Mouse (Mus musculus): ENCODE results near the gene Pou2f1. TPM values are rescaled to one million over a fixed set of nuclear protein-coding genes. Genes with fewer than 3 reads are reported as not detected.
A peak's percentile ranks its signal among the peaks of the same experiment; 100 is the strongest.

Gene Pou2f1
- polyA plus RNA-seq, 1 experiment from 2014 or later = 10.7 TPM

DNA sequence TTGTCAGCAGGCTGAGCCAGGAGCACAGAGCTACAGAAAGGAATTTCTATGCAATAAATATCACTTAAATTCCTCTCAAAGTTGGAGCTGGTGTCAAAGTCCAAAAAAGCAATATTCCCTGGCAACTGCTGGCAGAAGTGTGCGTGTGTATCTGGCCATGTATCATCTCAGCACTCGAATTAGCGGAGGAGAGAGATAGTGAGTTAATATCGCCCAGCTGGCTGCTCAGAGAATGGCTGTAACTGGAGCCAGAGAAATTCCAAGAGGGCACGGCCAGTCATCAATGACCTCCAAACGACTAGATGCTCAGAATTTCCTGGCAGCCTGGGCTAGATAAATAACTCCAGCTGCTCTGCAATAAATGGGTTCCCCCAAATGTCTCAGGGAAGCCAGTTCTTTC is 166.0 kb downstream of the Pou2f1 start:
- no peaks in the 10 kb centered on the region for H3K9me3 ChIP-seq (replicated peaks)
- H3K4me3 ChIP-seq (replicated peaks) = no peak overlapping the region
- no peaks in the 10 kb centered on the region for H3K36me3 ChIP-seq
- no peak overlapping the region for H3K27ac ChIP-seq (replicated peaks)
- peaks cover 37% of the 10 kb centered on the region for H3K4me1 ChIP-seq
- WGBS = 13% methylated on average over 6 of the region's 6 CpGs
- H3K27me3 ChIP-seq = peaks cover 52% of the 10 kb centered on the region
- H3K9ac ChIP-seq = no peak overlapping the region
- H3K4me2 ChIP-seq (replicated peaks) = no peak overlapping the region
- ATAC-seq (ENCODE audit: insufficient number of reproducible peaks, low FRiP score, low TSS enrichment, low read depth) = no peak

- Histone ChIP-seq H3K27ac (replicated peaks) (no peak overlapping the region), H3K27me3 (peaks cover 34% of the 10 kb centered on the region), H3K4me1 (peaks cover 29% of the 10 kb centered on the region), H3K9ac (no peak overlapping the region), H3K9me3 (replicated peaks) (no peaks in the 10 kb centered on the region), H3K36me3 (no peaks in the 10 kb centered on the region), H3K4me3 (replicated peaks) (peak overlapping the region; percentile 12; the same call in 1 of the 2 replicates), H3K4me2 (replicated peaks) (peak overlapping the region; percentile 29)
- WGBS = 21% methylated on average over 12 of the region's 12 CpGs
- ATAC-seq (ENCODE audit: insufficient number of reproducible peaks, low FRiP score, low TSS enrichment, low read depth) = no peak
Measured at GRCm38 (mm10) chr1:165834633-165834975, 167.9 kb downstream of the Pou2f1 start.

DNA sequence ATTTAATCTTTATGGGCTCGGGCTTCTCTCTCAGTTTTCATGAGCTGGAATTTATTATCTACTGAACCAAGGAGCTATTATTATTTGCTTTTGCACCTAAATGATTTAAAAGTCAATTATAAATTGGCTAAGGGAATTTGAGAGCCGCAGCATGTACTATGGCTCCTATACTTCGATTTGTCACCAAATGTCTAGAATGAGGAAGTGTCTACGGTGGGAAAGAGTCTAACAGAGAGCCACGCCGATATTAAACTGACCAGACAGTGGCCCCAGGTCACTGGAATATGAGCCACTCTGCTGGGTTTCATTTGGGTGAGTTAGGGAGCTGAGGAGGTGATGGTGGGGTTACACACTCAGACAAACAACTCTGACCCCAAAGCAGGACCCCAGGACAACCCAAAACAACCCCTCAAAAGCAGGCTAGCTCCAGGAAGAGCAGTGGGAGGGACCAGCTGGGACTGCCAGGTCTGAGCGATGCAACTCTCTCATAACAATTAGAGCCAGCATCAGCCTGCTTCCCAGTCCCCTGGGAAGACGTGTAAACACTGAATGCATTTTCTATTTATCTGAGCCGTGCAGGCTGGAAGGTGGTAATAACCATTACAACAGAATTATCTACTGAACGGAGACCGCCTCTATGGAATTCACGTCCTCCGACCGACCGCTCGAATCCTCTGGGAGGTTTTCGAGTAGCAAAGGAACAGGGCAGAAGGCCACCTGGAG is 168.4 kb downstream of the Pou2f1 start:
- 20% methylated on average over 17 of the region's 17 CpGs for WGBS
- Histone ChIP-seq H3K4me2 (replicated peaks) (peak overlapping the region; percentile 29), H3K4me1 (peaks cover 29% of the 10 kb centered on the region), H3K27ac (replicated peaks) (no peak overlapping the region), H3K9ac (no peak overlapping the region), H3K27me3 (peaks cover 28% of the 10 kb centered on the region), H3K4me3 (replicated peaks) (peak overlapping the region; percentile 12; the same call in 1 of the 2 replicates), H3K9me3 (replicated peaks) (no peaks in the 10 kb centered on the region), H3K36me3 (no peaks in the 10 kb centered on the region)
- ATAC-seq (ENCODE audit: insufficient number of reproducible peaks, low FRiP score, low TSS enrichment, low read depth) = peak; percentile 64; the same call in 1 of the 2 replicates

GRCm38 (mm10) chr1:165833244-165833643 is 169.2 kb downstream of the Pou2f1 start:
- 36% methylated on average over 4 of the region's 4 CpGs for WGBS
- no peak for ATAC-seq (ENCODE audit: insufficient number of reproducible peaks, low FRiP score, low TSS enrichment, low read depth)

GRCm38 (mm10) chr1:165829890-165830289 is 172.6 kb downstream of the Pou2f1 start:
- H3K4me2 ChIP-seq (replicated peaks) = no peak overlapping the region
- 0 out of 2 replicates have a peak, but pooled peaks cover 8% of the 10 kb centered on the region for H3K4me1 ChIP-seq
- ATAC-seq (ENCODE audit: insufficient number of reproducible peaks, low FRiP score, low TSS enrichment, low read depth) = no peak
- no peak overlapping the region for H3K27ac ChIP-seq (replicated peaks)
- H3K4me3 ChIP-seq (replicated peaks) = no peak overlapping the region
- no peaks in the 10 kb centered on the region for H3K9me3 ChIP-seq (replicated peaks)
- 83% methylated on average over 5 of the region's 5 CpGs for WGBS
- H3K36me3 ChIP-seq = no peaks in the 10 kb centered on the region
- no peak overlapping the region for H3K9ac ChIP-seq
- peaks cover 11% of the 10 kb centered on the region; the same call in 1 of the 2 replicates for H3K27me3 ChIP-seq

More at GRCm38 (mm10) chr1:165833244-165833643, 169.2 kb downstream of the Pou2f1 start:
- H3K27ac ChIP-seq (replicated peaks) = no peak overlapping the region
- H3K36me3 ChIP-seq = no peaks in the 10 kb centered on the region
- no peak overlapping the region for H3K9ac ChIP-seq
- H3K4me1 ChIP-seq = peaks cover 29% of the 10 kb centered on the region
- no peak overlapping the region for H3K4me2 ChIP-seq (replicated peaks)
- H3K27me3 ChIP-seq = peaks cover 25% of the 10 kb centered on the region
- no peaks in the 10 kb centered on the region for H3K9me3 ChIP-seq (replicated peaks)
- H3K4me3 ChIP-seq (replicated peaks) = no peak overlapping the region

- WGBS = 89% methylated on average over 6 of the region's 6 CpGs
- Histone ChIP-seq H3K4me1 (no peaks in the 10 kb centered on the region), H3K9ac (no peak overlapping the region), H3K4me2 (replicated peaks) (no peak overlapping the region), H3K36me3 (no peaks in the 10 kb centered on the region), H3K27ac (replicated peaks) (no peak overlapping the region), H3K4me3 (replicated peaks) (no peak overlapping the region), H3K27me3 (peaks cover 7% of the 10 kb centered on the region; the same call in 1 of the 2 replicates), H3K9me3 (replicated peaks) (no peaks in the 10 kb centered on the region)
- ATAC-seq (ENCODE audit: insufficient number of reproducible peaks, low FRiP score, low TSS enrichment, low read depth) = no peak
Measured at GRCm38 (mm10) chr1:165828615-165829014, 173.9 kb downstream of the Pou2f1 start.

DNA sequence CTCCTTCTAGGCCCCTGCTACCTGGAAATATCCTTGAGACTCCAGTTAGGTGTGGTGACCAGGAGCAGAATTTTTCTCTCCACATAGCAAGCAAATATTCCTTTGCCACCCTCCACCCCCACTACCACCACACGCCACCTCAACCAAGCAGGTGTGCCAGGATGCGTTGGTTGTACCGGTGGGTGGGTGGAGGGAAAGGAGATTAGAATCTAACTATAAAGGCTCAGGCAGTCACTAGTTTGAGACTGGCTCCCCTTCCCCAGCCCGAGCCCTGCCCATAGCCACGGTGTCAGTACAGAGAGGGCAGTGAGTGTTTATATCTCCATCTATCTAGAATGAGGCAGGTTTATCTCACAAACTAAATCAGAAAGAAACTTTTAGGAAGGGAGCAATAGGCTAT is 174.3 kb downstream of the Pou2f1 start:
- H3K4me3 ChIP-seq (replicated peaks) = no peak overlapping the region
- H3K27me3 ChIP-seq = peaks cover 4% of the 10 kb centered on the region; the same call in 1 of the 2 replicates
- WGBS = 90% methylated on average over 5 of the region's 5 CpGs
- no peaks in the 10 kb centered on the region for H3K36me3 ChIP-seq
- no peak overlapping the region for H3K27ac ChIP-seq (replicated peaks)
- no peaks in the 10 kb centered on the region for H3K9me3 ChIP-seq (replicated peaks)
- no peak overlapping the region for H3K9ac ChIP-seq
- no peak overlapping the region for H3K4me2 ChIP-seq (replicated peaks)
- H3K4me1 ChIP-seq = no peaks in the 10 kb centered on the region
- ATAC-seq (ENCODE audit: insufficient number of reproducible peaks, low FRiP score, low TSS enrichment, low read depth) = no peak

DNA sequence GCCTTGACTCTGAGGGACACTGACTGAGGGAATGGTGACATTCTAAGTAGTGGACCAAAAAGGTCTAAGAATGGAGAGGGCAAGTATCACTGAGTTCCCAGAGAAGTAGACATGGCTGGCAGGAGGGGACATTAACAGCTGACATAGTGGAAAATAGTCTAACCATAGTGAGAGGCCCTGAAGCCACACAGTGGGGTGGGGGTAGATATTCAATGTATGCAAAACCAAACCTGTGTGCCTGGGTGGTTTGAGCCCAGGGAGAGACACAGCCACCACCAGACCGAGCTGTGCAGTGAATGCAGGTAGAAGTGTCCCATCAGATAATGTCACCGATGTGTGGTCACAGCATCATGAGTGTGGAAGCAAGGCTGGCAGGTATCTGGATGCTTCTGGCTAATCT is 180.4 kb downstream of the Pou2f1 start:
- H3K4me3 ChIP-seq (replicated peaks) = no peak overlapping the region
- 90% methylated on average over 2 of the region's 2 CpGs for WGBS
- peaks cover 11% of the 10 kb centered on the region; the same call in 1 of the 2 replicates for H3K27me3 ChIP-seq
- H3K9me3 ChIP-seq (replicated peaks) = no peaks in the 10 kb centered on the region
- H3K4me1 ChIP-seq = no peaks in the 10 kb centered on the region
- no peak overlapping the region for H3K9ac ChIP-seq
- no peak for ATAC-seq (ENCODE audit: insufficient number of reproducible peaks, low FRiP score, low TSS enrichment, low read depth)
- H3K36me3 ChIP-seq = no peaks in the 10 kb centered on the region
- no peak overlapping the region for H3K27ac ChIP-seq (replicated peaks)
- no peak overlapping the region for H3K4me2 ChIP-seq (replicated peaks)

DNA sequence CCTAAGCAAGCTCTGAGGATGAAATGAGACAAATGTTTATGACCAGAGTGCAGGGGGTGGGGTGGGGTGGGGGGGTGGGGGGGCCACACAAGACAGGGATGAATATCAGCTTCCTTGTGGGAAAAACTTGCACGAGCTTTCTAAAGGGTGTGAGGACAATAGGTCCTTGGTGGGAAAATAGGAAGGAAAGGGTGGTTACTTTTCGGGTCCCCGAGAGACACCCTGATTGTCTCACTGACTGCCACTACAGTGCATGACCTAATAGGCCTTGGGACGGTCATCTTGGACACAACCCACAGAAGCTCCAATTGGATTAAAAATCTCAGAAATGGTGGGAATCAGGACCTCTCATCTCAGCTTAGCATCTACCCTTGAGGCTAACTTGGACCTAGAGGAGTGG is 183.3 kb downstream of the Pou2f1 start:
- 80% methylated on average over 4 of the region's 4 CpGs for WGBS
- no peak overlapping the region for H3K4me2 ChIP-seq (replicated peaks)

GRCm38 (mm10) chr1:165818145-165818860 is 184.2 kb downstream of the Pou2f1 start:
- Histone ChIP-seq H3K27me3 (peaks cover 31% of the 10 kb centered on the region), H3K36me3 (no peaks in the 10 kb centered on the region), H3K9ac (no peak overlapping the region), H3K4me1 (peaks cover 19% of the 10 kb centered on the region), H3K27ac (replicated peaks) (no peak overlapping the region), H3K4me2 (replicated peaks) (no peak overlapping the region), H3K4me3 (replicated peaks) (no peak overlapping the region), H3K9me3 (replicated peaks) (no peaks in the 10 kb centered on the region)
- ATAC-seq (ENCODE audit: insufficient number of reproducible peaks, low FRiP score, low TSS enrichment, low read depth) = no peak
- WGBS = 45% methylated on average over 8 of the region's 8 CpGs

More for the DNA sequence above, 183.3 kb downstream of the Pou2f1 start:
- ATAC-seq (ENCODE audit: insufficient number of reproducible peaks, low FRiP score, low TSS enrichment, low read depth) = no peak
- H3K4me1 ChIP-seq = peaks cover 13% of the 10 kb centered on the region
- no peaks in the 10 kb centered on the region for H3K36me3 ChIP-seq
- no peak overlapping the region for H3K27ac ChIP-seq (replicated peaks)
- H3K9me3 ChIP-seq (replicated peaks) = no peaks in the 10 kb centered on the region
- no peak overlapping the region for H3K9ac ChIP-seq
- peaks cover 25% of the 10 kb centered on the region for H3K27me3 ChIP-seq
- no peak overlapping the region for H3K4me3 ChIP-seq (replicated peaks)

DNA sequence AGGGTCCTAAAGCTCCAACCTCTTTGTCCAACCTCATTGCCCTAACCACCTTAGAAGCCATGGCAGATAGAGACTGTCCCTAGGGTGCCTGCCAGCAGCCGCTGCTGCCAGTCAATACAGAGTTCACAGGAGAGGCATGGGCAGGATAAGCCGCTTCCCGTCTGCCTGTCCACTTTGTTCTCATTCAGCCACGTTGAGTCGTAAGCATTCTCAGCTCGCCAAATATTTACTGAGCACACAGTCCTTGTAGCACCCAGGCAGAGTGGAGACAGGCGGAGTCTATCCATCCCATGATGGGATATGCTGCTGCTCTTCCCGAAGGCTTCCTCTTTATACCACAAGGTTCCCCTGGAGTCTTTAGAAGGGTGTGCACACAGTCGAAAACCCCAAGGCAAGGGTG is 185.2 kb downstream of the Pou2f1 start:
- no peak overlapping the region for H3K9ac ChIP-seq
- H3K27ac ChIP-seq (replicated peaks) = no peak overlapping the region
- H3K9me3 ChIP-seq (replicated peaks) = no peaks in the 10 kb centered on the region
- peaks cover 19% of the 10 kb centered on the region for H3K4me1 ChIP-seq
- 65% methylated on average over 9 of the region's 9 CpGs for WGBS
- no peaks in the 10 kb centered on the region for H3K36me3 ChIP-seq
- no peak overlapping the region for H3K4me2 ChIP-seq (replicated peaks)
- no peak overlapping the region for H3K4me3 ChIP-seq (replicated peaks)
- no peak for ATAC-seq (ENCODE audit: insufficient number of reproducible peaks, low FRiP score, low TSS enrichment, low read depth)
- H3K27me3 ChIP-seq = peaks cover 31% of the 10 kb centered on the region

All from embryonic facial prominence, embryonic 15.5 days (tissue).